Mouse (Mus musculus): ENCODE data around the gene Crkl.

DNA sequence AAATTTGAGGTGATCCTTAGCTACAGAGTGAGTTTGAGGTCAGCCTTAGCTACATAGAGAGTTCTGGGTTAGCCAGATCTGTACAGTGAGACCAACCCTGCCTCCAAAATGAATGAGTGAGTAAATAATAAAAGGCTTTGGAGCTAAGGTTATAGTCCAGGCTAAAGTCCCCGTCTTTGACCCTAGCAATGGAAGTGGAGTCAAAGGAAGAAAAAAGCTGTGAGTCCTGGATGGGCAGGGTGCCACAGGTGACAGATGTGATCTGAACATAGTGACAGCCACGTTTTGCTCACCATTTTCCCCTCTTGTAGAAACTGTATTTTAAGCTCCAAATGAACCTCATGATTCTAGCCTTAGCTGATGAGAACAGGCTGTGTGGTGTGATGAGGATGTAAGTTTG lies 67.1 kb downstream of the Crkl start:
- TF ChIP-seq CTCF (IDR thresholded peaks at IDR 0.05; ENCODE audit: insufficient read depth, low read length) (no peak), POLR2A (IDR thresholded peaks at IDR 0.05; ENCODE audit: borderline replicate concordance, extremely low read depth, low read depth, low read length) (no peak)
